Comparison of ENCODE assay signal across 10 mouse cellular contexts in the genomic region with DNA sequence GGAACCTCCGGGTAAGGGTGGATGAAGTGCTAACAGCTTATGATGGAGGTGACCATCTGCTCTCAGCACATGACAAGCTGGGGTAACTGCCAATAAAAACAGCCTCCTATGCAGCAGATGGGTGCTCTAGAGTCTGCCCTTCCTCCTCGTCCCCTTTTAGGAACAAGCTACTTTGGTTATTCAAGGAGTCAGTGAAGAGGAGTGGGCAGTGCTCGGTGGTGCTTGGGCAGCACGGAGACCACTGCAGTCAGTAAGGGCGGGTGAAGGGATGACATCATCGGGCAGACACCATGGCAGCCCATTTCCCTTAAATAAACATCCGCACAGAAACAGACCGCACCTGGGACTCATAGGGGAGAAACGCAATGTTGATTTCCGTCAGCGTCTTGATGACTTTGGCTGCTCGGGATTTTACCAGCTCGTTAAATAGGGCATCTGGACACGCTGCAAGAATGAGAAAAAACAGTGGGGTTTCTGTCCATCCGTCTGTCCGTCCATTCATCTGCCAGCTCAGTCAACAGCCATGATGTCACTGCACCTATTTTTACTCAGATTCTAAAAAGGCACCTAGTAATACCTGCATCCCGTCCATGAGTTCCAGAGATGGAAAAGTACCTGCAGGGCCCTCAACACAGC. TPM values are rescaled to one million over a fixed set of nuclear protein-coding genes. Genes with fewer than 3 reads are reported as not detected.
A peak's percentile ranks its signal among the peaks of the same experiment; 100 is the strongest.
DNase-seq lines count a peak whose midpoint lies in the region; ATAC-seq and TF ChIP-seq lines count a peak whose summit lies in the region.
"Had no signal": no experiment of that assay in that cellular context is flagged by ENCODE, and none has a peak within 500 bp of the region (broad histone marks: within the 10 kb centered on the region; RNA-seq: fewer than 3 reads in every experiment).

No protein-coding gene starts in this region.

- H3K4me1 ChIP-seq in midbrain, embryonic 10.5 days = no peaks in the 10 kb centered on the region
- no peaks in the 10 kb centered on the region for H3K4me1 ChIP-seq in midbrain, embryonic 11.5 days (ENCODE audit: control insufficient read depth, insufficient read depth, low read length)
- peaks cover 12% of the 10 kb centered on the region for H3K4me1 ChIP-seq in hindbrain, embryonic 13.5 days (replicated peaks)
- peaks cover 9% of the 10 kb centered on the region; the same call in 1 of the 2 replicates for H3K4me1 ChIP-seq in limb, embryonic 11.5 days (ENCODE audit: control insufficient read depth, insufficient read depth, low read length)
- no peaks in the 10 kb centered on the region for H3K4me1 ChIP-seq in kidney, adult 2 months (ENCODE audit: control insufficient read depth, insufficient read depth, low read length)
- H3K4me1 ChIP-seq: embryonic facial prominence, embryonic 15.5 days had no signal

- no peak for TF ChIP-seq POLR2A in kidney, adult 2 months (IDR thresholded peaks at IDR 0.05; ENCODE audit: low read depth, low read length)

- H3K4me2 ChIP-seq in midbrain, embryonic 11.5 days = no peak overlapping the region
- no peak overlapping the region for H3K4me2 ChIP-seq in hindbrain, embryonic 13.5 days
- no peak overlapping the region for H3K4me2 ChIP-seq in limb, embryonic 11.5 days (ENCODE audit: low read depth, severe bottlenecking)
- H3K4me2 ChIP-seq: embryonic facial prominence, embryonic 15.5 days; liver, embryonic 15.5 days had no signal

- no peak overlapping the region for H3K4me3 ChIP-seq in midbrain, embryonic 10.5 days
- H3K4me3 ChIP-seq in midbrain, embryonic 11.5 days (ENCODE audit: low read depth, low read length) = no peak overlapping the region
- no peak overlapping the region for H3K4me3 ChIP-seq in hindbrain, embryonic 13.5 days
- no peak overlapping the region for H3K4me3 ChIP-seq in limb, embryonic 11.5 days (ENCODE audit: low read depth, low read length)
- no peak overlapping the region for H3K4me3 ChIP-seq in kidney, adult 2 months (ENCODE audit: insufficient read depth, low read depth, low read length)
- H3K4me3 ChIP-seq: embryonic facial prominence, embryonic 15.5 days; liver, embryonic 15.5 days had no signal

- WGBS in midbrain, embryonic 10.5 days = 85% methylated on average over 17 of the region's 17 CpGs
- WGBS in midbrain, embryonic 11.5 days = 80% methylated on average over 17 of the region's 17 CpGs
- WGBS in hindbrain, embryonic 13.5 days = 57% methylated on average over 17 of the region's 17 CpGs
- WGBS in limb, embryonic 11.5 days = 47% methylated on average over 17 of the region's 17 CpGs
- WGBS in kidney, adult 2 months = 63% methylated on average over 17 of the region's 17 CpGs

- no peaks in the 10 kb centered on the region for H3K9me3 ChIP-seq in midbrain, embryonic 10.5 days (replicated peaks)
- no peaks in the 10 kb centered on the region for H3K9me3 ChIP-seq in midbrain, embryonic 11.5 days (ENCODE audit: control insufficient read depth, low read length)
- no peaks in the 10 kb centered on the region for H3K9me3 ChIP-seq in hindbrain, embryonic 13.5 days
- no peaks in the 10 kb centered on the region for H3K9me3 ChIP-seq in limb, embryonic 11.5 days (ENCODE audit: control insufficient read depth, low read length)
- H3K9me3 ChIP-seq: embryonic facial prominence, embryonic 15.5 days; liver, embryonic 15.5 days had no signal

- no peaks in the 10 kb centered on the region for H3K27me3 ChIP-seq in midbrain, embryonic 10.5 days (ENCODE audit: low read depth, poor library complexity, severe bottlenecking)
- no peaks in the 10 kb centered on the region for H3K27me3 ChIP-seq in midbrain, embryonic 11.5 days (ENCODE audit: control insufficient read depth, insufficient read depth, low read length)
- no peaks in the 10 kb centered on the region for H3K27me3 ChIP-seq in hindbrain, embryonic 13.5 days
- no peaks in the 10 kb centered on the region for H3K27me3 ChIP-seq in limb, embryonic 11.5 days (ENCODE audit: control insufficient read depth, insufficient read depth, low read length)
- H3K27me3 ChIP-seq in kidney, adult 2 months (replicated peaks; ENCODE audit: control insufficient read depth, insufficient read depth, low read length) = no peaks in the 10 kb centered on the region
- H3K27me3 ChIP-seq: embryonic facial prominence, embryonic 15.5 days; liver, embryonic 15.5 days had no signal

- no peak for DNase-seq in midbrain, embryonic 10.5 days (ENCODE audit: low spot score)
- no peak for DNase-seq in midbrain, embryonic 11.5 days (ENCODE audit: low spot score, missing footprints)
- DNase-seq in limb, embryonic 11.5 days (ENCODE audit: low spot score) = peak; percentile 46
- peak; percentile 76 to 78 for DNase-seq in right cerebral cortex, adult 2 months (ENCODE audit: low spot score in 2 of 2)
- no peak for DNase-seq in kidney, adult 2 months
- no peak for DNase-seq in thymus, postnatal 36 days
- DNase-seq in kidney, postnatal 10 days = no peak

- no peak overlapping the region for H3K9ac ChIP-seq in midbrain, embryonic 11.5 days (ENCODE audit: low read length)
- H3K9ac ChIP-seq in hindbrain, embryonic 13.5 days = no peak overlapping the region; the same call in 1 of the 2 replicates
- H3K9ac ChIP-seq in limb, embryonic 11.5 days (ENCODE audit: low read length) = no peak overlapping the region
- H3K9ac ChIP-seq: embryonic facial prominence, embryonic 15.5 days; liver, embryonic 15.5 days had no signal

- no peak for TF ChIP-seq CTCF in kidney, adult 2 months (conservative IDR thresholded peaks at IDR 0.05; ENCODE audit: insufficient read depth, insufficient read length, low read depth, low read length)

- peaks cover 43% of the 10 kb centered on the region for H3K36me3 ChIP-seq in midbrain, embryonic 10.5 days
- H3K36me3 ChIP-seq in midbrain, embryonic 11.5 days (ENCODE audit: control insufficient read depth, insufficient read depth, low read length) = no peaks in the 10 kb centered on the region
- H3K36me3 ChIP-seq in hindbrain, embryonic 13.5 days = peaks cover 85% of the 10 kb centered on the region
- no peaks in the 10 kb centered on the region for H3K36me3 ChIP-seq in limb, embryonic 11.5 days (ENCODE audit: control insufficient read depth, insufficient read depth, low read length)
- no peaks in the 10 kb centered on the region for H3K36me3 ChIP-seq in kidney, adult 2 months (ENCODE audit: control insufficient read depth, insufficient read depth, low read length)
- H3K36me3 ChIP-seq: liver, embryonic 15.5 days had no signal

- peak overlapping the region; percentile 49 for H3K27ac ChIP-seq in midbrain, embryonic 10.5 days (replicated peaks)
- no peak overlapping the region for H3K27ac ChIP-seq in midbrain, embryonic 11.5 days (ENCODE audit: low read depth, low read length)
- H3K27ac ChIP-seq in hindbrain, embryonic 13.5 days = peak overlapping the region; percentile 70
- peak overlapping the region; percentile 59 for H3K27ac ChIP-seq in limb, embryonic 11.5 days (replicated peaks; ENCODE audit: low read depth, low read length)
- H3K27ac ChIP-seq in kidney, adult 2 months (ENCODE audit: insufficient read depth, low read depth, low read length) = no peak overlapping the region
- H3K27ac ChIP-seq: embryonic facial prominence, embryonic 15.5 days; liver, embryonic 15.5 days had no signal

- no peak for ATAC-seq in midbrain, embryonic 11.5 days (ENCODE audit: low FRiP score)
- no peak for ATAC-seq in hindbrain, embryonic 13.5 days (ENCODE audit: low FRiP score)
- ATAC-seq in limb, embryonic 11.5 days (ENCODE audit: insufficient number of reproducible peaks, low FRiP score, low TSS enrichment, low read depth) = no peak

RNA-seq across cellular contexts. Expression of a gene that starts 30.0 kb away (rescaled TPM):
- polyA plus RNA-seq in midbrain, embryonic 10.5 days (2016; fragmentation: Nextera tagmentation; extraction: Ambion mirVana) = 31.4 and 45.6 TPM in 2 replicates
- polyA plus RNA-seq in midbrain, embryonic 11.5 days (2014; fragmentation: Nextera tagmentation; extraction: Ambion mirVana) = 51.4 and 53.8 TPM in 2 replicates
- polyA plus RNA-seq in hindbrain, embryonic 13.5 days (2015; fragmentation: Nextera tagmentation; extraction: Ambion mirVana) = 180 and 193 TPM in 2 replicates
- polyA plus RNA-seq in limb, embryonic 11.5 days (2014; fragmentation: Nextera tagmentation; extraction: Ambion mirVana) = 15.2 and 17.7 TPM in 2 replicates
- polyA plus RNA-seq in kidney, adult 2 months (2012; rRNA removed) = 10.2 and 13.2 TPM in 2 replicates

RNA-seq across cellular contexts. Expression of a gene that starts 32.8 kb away (rescaled TPM):
- 0.90 and 1.2 TPM in 2 replicates for polyA plus RNA-seq in midbrain, embryonic 10.5 days (2016; fragmentation: Nextera tagmentation; extraction: Ambion mirVana)
- 0.08 and 0.28 TPM in 2 replicates for polyA plus RNA-seq in midbrain, embryonic 11.5 days (2014; fragmentation: Nextera tagmentation; extraction: Ambion mirVana)
- polyA plus RNA-seq in hindbrain, embryonic 13.5 days (2015; fragmentation: Nextera tagmentation; extraction: Ambion mirVana) = 1.0 and 1.5 TPM in 2 replicates
- 0.27 and 0.37 TPM in 2 replicates for polyA plus RNA-seq in limb, embryonic 11.5 days (2014; fragmentation: Nextera tagmentation; extraction: Ambion mirVana)
- 0.12 TPM in 1 of 2 replicates, not detected in the other for polyA plus RNA-seq in kidney, adult 2 months (2012; rRNA removed)
- polyA plus RNA-seq: liver, embryonic 15.5 days had no signal

RNA-seq across cellular contexts. Expression of a gene that starts 41.5 kb away (rescaled TPM):
- 5.2 TPM in 2 replicates for polyA plus RNA-seq in midbrain, embryonic 10.5 days (2016; fragmentation: Nextera tagmentation; extraction: Ambion mirVana)
- polyA plus RNA-seq in midbrain, embryonic 11.5 days (2014; fragmentation: Nextera tagmentation; extraction: Ambion mirVana) = 3.2 and 3.9 TPM in 2 replicates
- polyA plus RNA-seq in hindbrain, embryonic 13.5 days (2015; fragmentation: Nextera tagmentation; extraction: Ambion mirVana) = 4.5 and 5.1 TPM in 2 replicates
- polyA plus RNA-seq in limb, embryonic 11.5 days (2014; fragmentation: Nextera tagmentation; extraction: Ambion mirVana) = 3.7 and 5.2 TPM in 2 replicates
- polyA plus RNA-seq in kidney, adult 2 months (2012; rRNA removed) = 8.0 and 11.8 TPM in 2 replicates

RNA-seq across cellular contexts. Expression of a gene that starts 41.6 kb away (rescaled TPM):
- 0.31 TPM in 2 replicates for polyA plus RNA-seq in midbrain, embryonic 10.5 days (2016; fragmentation: Nextera tagmentation; extraction: Ambion mirVana)
- 0.26 and 0.30 TPM in 2 replicates for polyA plus RNA-seq in midbrain, embryonic 11.5 days (2014; fragmentation: Nextera tagmentation; extraction: Ambion mirVana)
- polyA plus RNA-seq in hindbrain, embryonic 13.5 days (2015; fragmentation: Nextera tagmentation; extraction: Ambion mirVana) = 0.56 and 1.8 TPM in 2 replicates
- polyA plus RNA-seq in limb, embryonic 11.5 days (2014; fragmentation: Nextera tagmentation; extraction: Ambion mirVana) = 0.13 and 0.56 TPM in 2 replicates
- 1.1 TPM in 2 replicates for polyA plus RNA-seq in kidney, adult 2 months (2012; rRNA removed)
- polyA plus RNA-seq: liver, embryonic 15.5 days had no signal

RNA-seq across cellular contexts. Expression of a gene that starts 58.9 kb away (rescaled TPM):
- polyA plus RNA-seq in midbrain, embryonic 10.5 days (2016; fragmentation: Nextera tagmentation; extraction: Ambion mirVana) = 23.5 and 25.5 TPM in 2 replicates
- polyA plus RNA-seq in midbrain, embryonic 11.5 days (2014; fragmentation: Nextera tagmentation; extraction: Ambion mirVana) = 10.3 and 10.6 TPM in 2 replicates
- polyA plus RNA-seq in hindbrain, embryonic 13.5 days (2015; fragmentation: Nextera tagmentation; extraction: Ambion mirVana) = 31.6 and 32.4 TPM in 2 replicates
- polyA plus RNA-seq in limb, embryonic 11.5 days (2014; fragmentation: Nextera tagmentation; extraction: Ambion mirVana) = 18.6 and 23.2 TPM in 2 replicates
- 32.3 and 33.4 TPM in 2 replicates for polyA plus RNA-seq in kidney, adult 2 months (2012; rRNA removed)

Comparison
In these comparisons a context has a peak if more than half of its experiments do, and no peak if none do; other contexts are left out.
1. H3K27ac ChIP-seq: peak in midbrain, embryonic 10.5 days (single experiment), hindbrain, embryonic 13.5 days (single experiment) and limb, embryonic 11.5 days (single experiment); none in midbrain, embryonic 11.5 days (single experiment) and kidney, adult 2 months (single experiment).
2. DNase-seq: peak in limb, embryonic 11.5 days (single experiment) and right cerebral cortex, adult 2 months (2 of 2); none in midbrain, embryonic 10.5 days (single experiment), midbrain, embryonic 11.5 days (single experiment), kidney, adult 2 months (single experiment), thymus, postnatal 36 days (0 of 2) and kidney, postnatal 10 days (single experiment).